Mouse (Mus musculus) gastrocnemius, adult 8-10 months (tissue): ENCODE data around the gene Gm6096. TPM values are rescaled to one million over a fixed set of nuclear protein-coding genes. Genes with fewer than 3 reads are reported as not detected.
"Not testable (repeated sequence)": the region's sequence is repeated elsewhere in the genome, so short reads cannot be mapped to it uniquely, and the experiment has no call there.

ENCODE experiments used
- DNase-seq, 2 experiments: peaks; one replicate each; pipeline ENCODE4 v3.0.0; 2022; ENCODE audit warnings: low spot score in 2 of 2
- total RNA-seq, 4 experiments: library from RNA; stranded (reverse); gene quantifications; 2 replicates each; pipeline ENCODE4 v1.2.4; 2022

Gm6096 gene
- not detected for total RNA-seq

DNA sequence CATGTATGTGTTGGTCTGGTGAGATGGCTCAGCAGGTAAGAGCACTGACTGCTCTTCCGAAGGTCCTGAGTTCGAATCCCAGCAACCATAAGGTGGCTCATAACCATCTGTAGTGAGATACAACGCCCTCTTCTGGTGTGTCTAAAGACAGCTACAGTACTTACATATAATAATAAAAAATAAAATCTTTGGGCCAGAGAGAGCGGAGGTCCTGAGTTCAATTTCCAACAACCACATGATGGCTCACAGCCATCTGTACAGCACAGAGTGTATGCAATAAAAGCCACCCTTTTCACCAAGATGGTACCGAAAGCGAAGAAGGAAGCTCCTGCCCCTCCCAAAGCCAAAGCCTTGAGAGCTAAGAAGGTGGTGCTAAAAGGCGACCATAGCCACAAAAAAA lies at the start of gene Gm6096:
TSS of gene Gm6096 (plus strand) at position 301 of the 400 bp plus-strand sequence.
- DNase-seq, result no peak

- DNase-seq, result not testable (repeated sequence)
Observed at GRCm38 (mm10) chr7:34202147-34202546, 48.7 kb upstream of the Gm6096 start.

- no peak for DNase-seq
Observed at GRCm38 (mm10) chr7:34206331-34206730, 44.5 kb upstream of the Gm6096 start.

DNA sequence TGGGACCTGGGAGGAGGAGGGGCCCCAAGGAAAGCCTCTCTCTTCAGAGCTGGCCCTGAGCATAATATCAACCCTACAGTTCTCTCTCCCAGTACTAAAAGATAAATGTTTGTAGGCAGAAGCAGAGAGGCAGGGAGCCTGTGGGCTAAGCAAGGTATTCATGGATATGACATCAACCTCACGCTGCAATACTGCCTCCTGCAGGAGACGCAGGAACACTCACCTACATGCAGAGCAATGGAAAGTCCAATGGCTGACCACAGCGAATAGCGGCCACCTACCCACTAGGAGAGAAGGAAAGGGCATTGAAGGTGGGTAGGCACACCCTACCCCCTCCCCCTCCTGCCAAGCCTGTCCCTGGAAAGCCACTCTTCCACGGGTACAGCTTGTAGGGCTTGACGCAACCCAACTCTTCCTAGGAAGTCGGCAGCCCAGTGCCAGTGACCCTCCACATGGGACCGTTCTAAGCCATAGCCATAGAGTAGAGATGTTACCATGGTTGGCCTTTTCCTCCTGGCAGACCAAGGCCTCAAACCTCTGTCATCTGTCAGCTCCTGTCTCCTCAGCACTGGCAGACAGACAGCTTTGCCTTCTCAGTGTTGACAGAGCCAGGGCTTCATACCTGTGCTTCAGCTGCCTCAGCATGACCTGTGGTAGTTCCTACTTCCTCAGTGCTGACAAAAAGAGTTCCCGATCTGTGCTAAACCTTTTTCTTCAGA lies 42.7 kb upstream of the Gm6096 start:
- DNase-seq, result no peak

DNA sequence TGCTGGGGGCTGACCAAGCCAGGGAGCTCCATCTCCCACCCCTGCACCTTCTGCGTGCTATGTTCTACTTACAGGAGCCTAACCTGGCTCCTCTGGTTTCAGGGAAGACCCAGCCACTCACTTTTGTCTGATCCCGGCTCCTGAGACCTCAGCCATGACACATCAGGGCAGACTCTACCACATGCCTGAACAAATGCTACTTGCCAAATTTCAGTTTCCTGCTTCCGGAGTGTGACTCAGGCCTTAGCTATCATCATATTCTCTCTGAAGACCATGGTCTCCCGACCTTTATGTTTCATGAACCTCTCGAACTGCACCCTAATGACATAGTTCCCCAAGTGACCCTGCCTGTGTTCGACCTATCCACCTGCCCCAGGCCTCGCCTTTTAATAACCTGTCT lies 37.6 kb upstream of the Gm6096 start:
- DNase-seq, result no peak

GRCm38 (mm10) chr7:34214644-34215043 lies 36.2 kb upstream of the Gm6096 start:
- no peak for DNase-seq

DNA sequence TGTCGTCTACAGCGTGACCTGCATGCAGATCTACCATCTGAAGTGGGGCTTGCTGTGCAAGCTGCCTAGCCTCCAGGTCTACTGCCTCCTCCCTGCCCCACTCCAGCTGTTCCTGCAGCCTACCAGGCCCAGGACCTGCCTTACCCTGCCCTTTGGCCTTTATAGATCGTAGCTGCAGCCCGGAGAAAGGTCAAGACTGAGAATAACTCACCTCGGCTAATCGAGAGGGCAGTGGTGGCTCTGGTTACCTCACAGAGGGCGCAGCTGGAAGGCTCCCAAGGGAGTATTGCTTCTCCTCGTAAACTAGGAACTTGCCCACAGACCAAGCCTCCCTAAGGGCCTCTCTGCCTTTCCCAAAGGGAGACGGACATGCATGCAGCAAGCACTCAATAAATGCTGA lies 35.4 kb upstream of the Gm6096 start:
- DNase-seq, result peak; percentile 73 to 88

- no peak for DNase-seq
Observed at GRCm38 (mm10) chr7:34216474-34216873, 34.4 kb upstream of the Gm6096 start.

DNA sequence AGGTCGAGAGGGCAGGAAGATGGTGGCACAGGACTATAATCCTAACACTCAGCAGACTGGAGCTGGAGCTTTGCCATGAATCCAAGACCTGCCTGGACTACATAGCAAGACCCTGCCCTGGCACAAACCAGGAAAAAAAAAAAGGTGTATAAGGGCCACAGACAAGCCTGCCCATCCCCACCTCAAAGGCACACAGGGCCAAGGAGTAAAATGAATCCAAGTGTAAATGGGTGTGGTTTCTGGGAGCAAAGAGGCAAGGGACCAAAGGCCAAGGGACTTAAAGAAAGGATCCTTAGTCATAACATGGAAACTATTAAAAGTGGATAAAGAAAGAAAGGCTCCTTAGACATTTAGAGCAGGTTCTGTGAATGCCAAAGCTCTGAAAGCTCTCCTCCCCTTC lies 32.3 kb upstream of the Gm6096 start:
- no peak for DNase-seq

GRCm38 (mm10) chr7:34221594-34222250 lies 29.1 kb upstream of the Gm6096 start:
- DNase-seq, result no peak

GRCm38 (mm10) chr7:34222340-34222739 lies 28.5 kb upstream of the Gm6096 start:
- DNase-seq, result no peak

DNA sequence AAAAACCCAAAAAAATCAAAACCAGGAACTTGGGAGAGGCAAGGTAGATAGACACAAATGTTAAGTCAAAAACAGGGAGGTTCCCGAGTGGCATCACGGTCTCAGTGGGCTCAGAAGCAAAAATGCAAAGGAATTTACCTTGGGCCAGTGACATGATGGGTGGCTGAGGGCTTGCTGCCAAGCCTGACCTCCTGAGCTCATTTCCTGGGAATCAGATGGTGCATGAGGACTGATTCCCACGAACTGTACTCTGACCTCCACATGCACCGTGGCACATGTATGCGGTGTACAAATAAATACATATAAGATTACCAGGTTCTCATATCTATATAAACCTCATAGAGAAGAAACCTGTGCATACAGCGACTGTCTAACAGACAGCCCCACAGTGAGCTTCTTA lies 26.5 kb upstream of the Gm6096 start:
- no peak for DNase-seq

GRCm38 (mm10) chr7:34226086-34226485 lies 24.8 kb upstream of the Gm6096 start:
- DNase-seq, result peak; percentile 21 to 44

GRCm38 (mm10) chr7:34226846-34227245 lies 24.0 kb upstream of the Gm6096 start:
- no peak for DNase-seq

- peak in 1 of 2 experiments; percentile 45 for DNase-seq
Observed at GRCm38 (mm10) chr7:34228641-34229040, 22.2 kb upstream of the Gm6096 start.

GRCm38 (mm10) chr7:34229153-34229552 lies 21.7 kb upstream of the Gm6096 start:
- DNase-seq, result no peak

GRCm38 (mm10) chr7:34229691-34230111 lies 21.1 kb upstream of the Gm6096 start:
- peak; percentile 41 to 57 for DNase-seq

GRCm38 (mm10) chr7:34230116-34230515 lies 20.7 kb upstream of the Gm6096 start, which contains the start of gene Gpi1:
Gene Gpi1 (minus strand): TSS chr7:34230336.
- DNase-seq, result peak; percentile 45 to 75

GRCm38 (mm10) chr7:34232785-34233725 lies 17.8 kb upstream of the Gm6096 start:
- no peak for DNase-seq

DNA sequence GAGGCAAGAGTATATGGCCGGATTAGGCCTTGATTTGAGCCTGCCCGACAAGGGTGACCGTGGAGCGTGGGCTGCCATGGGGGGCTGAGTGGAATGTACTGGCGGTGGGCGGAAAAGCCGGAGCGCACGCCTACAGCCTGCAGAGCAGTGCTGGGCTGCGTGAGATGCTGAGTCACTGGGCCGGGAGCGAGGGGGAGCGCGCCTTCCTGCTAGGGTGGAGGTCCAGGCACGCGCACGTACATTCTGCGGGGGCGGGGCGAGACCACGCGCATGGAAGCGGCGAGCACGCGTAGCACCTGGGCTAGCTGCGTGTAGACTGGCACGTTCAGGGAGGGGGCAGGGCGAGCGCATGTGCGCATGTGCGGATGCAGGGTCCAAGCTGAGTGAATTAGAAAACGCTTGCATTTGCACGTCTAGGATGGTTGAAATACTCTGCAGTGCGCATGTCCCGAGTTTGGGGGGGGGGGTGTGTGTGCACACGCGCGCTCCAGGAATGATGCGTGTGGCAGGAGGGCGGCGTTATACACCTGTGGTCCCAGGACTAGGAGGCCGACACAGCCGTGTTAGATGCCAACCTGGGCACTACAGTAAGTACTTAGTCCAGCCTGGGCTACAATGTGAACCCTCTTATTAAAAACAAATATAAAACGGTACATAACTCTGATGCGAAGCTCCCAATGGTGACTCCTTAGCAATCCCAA lies 16.8 kb upstream of the Gm6096 start:
- DNase-seq, result peak; percentile 97 to 99
